Mouse (Mus musculus) adrenal gland, adult 10 weeks (tissue): Measurements from ENCODE around the gene Wdr61. TPM values are rescaled to one million over a fixed set of nuclear protein-coding genes. Genes with fewer than 3 reads are reported as not detected.

Experiments
- polyA plus RNA-seq: library from polyadenylated mRNA; stranded (reverse); fragments of 350-450 nt; fragmentation: Illumina TruSeq; extraction: RNeasy Lipid Tissue Mini Kit (QIAGEN cat#74804); gene quantifications from one replicate; pipeline ENCODE4 v1.2.3, GENCODE M21; 2014; ENCODE audit warnings: low read depth, low replicate concordance

Wdr61 gene
- polyA plus RNA-seq: 109 TPM

GRCm38 (mm10) chr9:54733921-54734638, at the start of gene Wdr61:
Wdr61 (minus strand) TSS chr9:54734519.

GRCm38 (mm10) chr9:54764561-54765217, 30.4 kb upstream of the Wdr61 start, which contains the start of gene Crabp1:
Crabp1 (plus strand) TSS chr9:54764748.

GRCm38 (mm10) chr9:54698318-54699086, 35.8 kb downstream of the Wdr61 start, which contains the start of gene Dnaja4:
Dnaja4 (plus strand) TSS chr9:54698873.

Other genes with a start within 250 kb of the Wdr61 start
- gene Dmxl2, start 232.9 kb downstream of the Wdr61 start, polyA plus RNA-seq: 25.5 TPM
- not detected for gene Sh2d7, start 195.5 kb downstream of the Wdr61 start, polyA plus RNA-seq
- 6.7 TPM for gene Cib2, start 174.3 kb downstream of the Wdr61 start, polyA plus RNA-seq
- 377 TPM for gene Idh3a, start 148.2 kb downstream of the Wdr61 start, polyA plus RNA-seq
- gene Acsbg1, start 72.6 kb downstream of the Wdr61 start, polyA plus RNA-seq: 16.7 TPM
- 52.7 TPM for gene Dnaja4, start 35.6 kb downstream of the Wdr61 start, polyA plus RNA-seq
- not detected for gene Crabp1, start 30.2 kb upstream of the Wdr61 start, polyA plus RNA-seq
- gene Ireb2, start 129.3 kb upstream of the Wdr61 start, polyA plus RNA-seq: 202 TPM
- 5.6 TPM for gene Hykk, start 182.8 kb upstream of the Wdr61 start, polyA plus RNA-seq
- gene Psma4, start 216.3 kb upstream of the Wdr61 start, polyA plus RNA-seq: 549 TPM
- gene AY074887, start 216.5 kb upstream of the Wdr61 start, polyA plus RNA-seq: not detected
- 0.64 TPM for gene Chrna5, start 246.4 kb upstream of the Wdr61 start, polyA plus RNA-seq